Mouse (Mus musculus) thymus, adult 2 months (tissue): ENCODE results near the gene Prep.

Experiments used
- CTCF ChIP-seq: fragments of 200-500 bp; IDR thresholded peaks from 2 replicates; pipeline ENCODE4 v1.5.1; 2012; ENCODE audit warnings: mild to moderate bottlenecking, control low read depth, low read length, moderate library complexity, borderline replicate concordance; ENCODE audit not compliant: control insufficient read depth, poor library complexity, insufficient read depth; ENCODE audit errors: extremely low read depth
- POLR2A ChIP-seq: fragments of 200-500 bp; IDR thresholded peaks from 2 replicates; pipeline ENCODE4 v1.6.1; 2012; ENCODE audit warnings: mild to moderate bottlenecking, low read length, control low read depth, moderate library complexity; ENCODE audit not compliant: control insufficient read depth, poor library complexity, insufficient read depth; ENCODE audit errors: extremely low read depth

GRCm38 (mm10) chr10:45142359-45142758 is 75.4 kb downstream of the Prep start:
- no peak for TF ChIP-seq CTCF
- TF ChIP-seq POLR2A: no peak
